Mouse (Mus musculus) forebrain, embryonic 15.5 days (tissue): ENCODE data around the gene Glt1d1. TPM values are rescaled to one million over a fixed set of nuclear protein-coding genes. Genes with fewer than 3 reads are reported as not detected.
A peak's percentile ranks its signal among the peaks of the same experiment; 100 is the strongest.

Experiments used
- ATAC-seq: fragments of 200-750 bp; cut with Nextera tagmentation; replicated peaks from 2 replicates; pipeline ENCODE4 v1.8.0; 2017; ENCODE audit warnings: mild to moderate bottlenecking, moderate TSS enrichment, moderate library complexity
- H3K27ac ChIP-seq: fragments of 300-500 bp; sonication (generic); replicated peaks from 2 replicates; pipeline ENCODE4 v1.5.1; 2015; ENCODE audit warnings: mild to moderate bottlenecking, inconsistent platforms
- H3K27me3 ChIP-seq: fragments of 300-500 bp; sonication (generic); 2 replicates; pipeline ENCODE4 v1.6.1; 2015; ENCODE audit warnings: inconsistent platforms
- H3K36me3 ChIP-seq: fragments of 300-500 bp; sonication (generic); 2 replicates; pipeline ENCODE4 v1.6.1; 2015; ENCODE audit warnings: mild to moderate bottlenecking, inconsistent platforms
- H3K4me1 ChIP-seq: fragments of 300-500 bp; sonication (generic); 2 replicates; pipeline ENCODE4 v1.6.1; 2015; ENCODE audit warnings: inconsistent platforms
- H3K4me2 ChIP-seq: fragments of 300-500 bp; sonication (generic); replicated peaks from 2 replicates; pipeline ENCODE4 v1.6.1; 2015; ENCODE audit warnings: mild to moderate bottlenecking, inconsistent platforms
- H3K4me3 ChIP-seq: fragments of 300-500 bp; sonication (generic); 2 replicates; pipeline ENCODE4 v1.5.1; 2015; ENCODE audit warnings: mild to moderate bottlenecking, inconsistent platforms
- H3K9ac ChIP-seq: fragments of 300-500 bp; sonication (generic); replicated peaks from 2 replicates; pipeline ENCODE4 v1.6.1; 2015; ENCODE audit warnings: mild to moderate bottlenecking, inconsistent platforms
- H3K9me3 ChIP-seq: fragments of 300-500 bp; sonication (generic); 2 replicates; pipeline ENCODE4 v1.6.1; 2016; ENCODE audit warnings: inconsistent platforms
- WGBS: fragments of 180-500 bp; shearing (Covaris S2); methylation state at CpG from one replicate; pipeline ENCODE4 v1.1.7; 2015; ENCODE audit warnings: mixed read lengths; 5-methylcytosine and 5-hydroxymethylcytosine counted together
- polyA plus RNA-seq: library from polyadenylated mRNA; unstranded; fragments of >200 nt; fragmentation: Nextera tagmentation; extraction: Ambion mirVana; gene quantifications from 2 replicates; pipeline ENCODE4 v1.2.1, GENCODE M21; 2015

Gene Glt1d1
- polyA plus RNA-seq, 1 experiment from 2014 or later: 1.4 TPM

DNA sequence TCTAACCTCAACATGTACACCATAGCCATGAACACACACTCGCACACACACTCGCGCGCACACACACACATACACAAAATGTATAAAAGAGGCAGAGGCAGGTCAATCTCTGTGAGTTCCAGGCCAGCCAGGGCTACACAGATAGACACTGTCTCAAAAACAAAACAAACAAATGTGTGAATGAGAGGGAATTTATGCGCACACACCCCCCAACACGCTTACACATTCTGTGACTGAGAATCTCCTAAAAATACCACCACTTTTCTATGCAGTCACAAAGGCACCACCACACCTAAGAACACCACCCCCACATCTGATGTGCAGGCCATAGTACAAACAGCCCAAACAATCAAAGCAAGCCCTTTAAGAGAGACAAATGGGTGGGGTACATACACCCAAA is 19.7 kb upstream of the Glt1d1 start:
- H3K36me3 ChIP-seq: peaks cover 7% of the 10 kb centered on the region
- H3K9me3 ChIP-seq: no peaks in the 10 kb centered on the region
- no peak overlapping the region for H3K9ac ChIP-seq
- no peak for ATAC-seq
- H3K4me2 ChIP-seq: no peak overlapping the region
- no peaks in the 10 kb centered on the region for H3K27me3 ChIP-seq
- H3K4me3 ChIP-seq: no peak overlapping the region
- H3K27ac ChIP-seq: no peak overlapping the region
- peaks cover 36% of the 10 kb centered on the region for H3K4me1 ChIP-seq
- WGBS: 92% methylated on average over 6 of the region's 6 CpGs

DNA sequence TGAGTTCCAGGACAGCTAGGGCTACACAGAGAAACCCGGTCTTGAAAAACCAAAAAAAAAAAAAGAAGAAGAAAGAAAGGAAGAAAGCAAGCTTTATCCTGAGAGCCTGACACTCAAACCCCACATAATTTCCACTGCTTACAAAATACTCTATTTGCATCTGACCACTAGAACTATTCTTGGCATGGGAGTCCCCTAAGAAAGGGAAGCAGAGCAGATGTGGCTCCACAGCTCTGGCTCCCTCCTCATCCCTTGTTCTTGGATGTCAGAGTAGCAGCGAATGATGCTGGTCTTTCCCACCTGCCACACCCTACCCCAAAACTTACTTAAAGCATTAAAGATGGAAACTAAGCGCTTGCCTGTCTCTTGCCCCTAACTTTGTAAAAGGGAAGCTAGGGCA is 16.6 kb upstream of the Glt1d1 start:
- 69% methylated on average over 3 of the region's 3 CpGs for WGBS
- Histone ChIP-seq H3K27me3 (no peaks in the 10 kb centered on the region), H3K9ac (peak overlapping the region; percentile 99), H3K4me2 (peak overlapping the region; percentile 88), H3K36me3 (no peaks in the 10 kb centered on the region), H3K27ac (no peak overlapping the region), H3K4me1 (peaks cover 39% of the 10 kb centered on the region), H3K4me3 (peak overlapping the region; percentile 98), H3K9me3 (no peaks in the 10 kb centered on the region)
- ATAC-seq: no peak

DNA sequence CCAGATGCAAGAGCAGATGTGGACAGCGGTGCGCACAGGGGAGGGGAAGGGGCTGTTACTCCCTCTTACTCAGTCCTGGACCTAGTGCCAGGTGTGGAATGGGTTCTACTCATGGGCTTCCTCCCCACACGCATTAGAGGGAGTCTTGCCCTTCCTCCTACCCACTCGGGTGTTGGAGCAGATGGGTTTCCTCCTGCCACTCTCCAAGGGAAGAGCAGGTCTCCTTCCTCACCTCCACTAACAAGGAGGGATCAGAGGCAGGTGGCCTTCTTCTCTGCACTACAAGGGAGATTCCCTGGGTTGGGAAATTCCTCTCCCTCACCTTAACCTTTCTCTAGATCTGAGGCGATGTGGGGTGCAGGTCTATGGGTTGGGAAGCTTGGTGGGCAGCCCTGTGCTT is 15.9 kb upstream of the Glt1d1 start:
- 26% methylated on average over 5 of the region's 5 CpGs for WGBS
- H3K36me3 ChIP-seq: no peaks in the 10 kb centered on the region
- ATAC-seq: 0 out of 2 replicates have a peak, but pooled peaks have one; percentile 2

DNA sequence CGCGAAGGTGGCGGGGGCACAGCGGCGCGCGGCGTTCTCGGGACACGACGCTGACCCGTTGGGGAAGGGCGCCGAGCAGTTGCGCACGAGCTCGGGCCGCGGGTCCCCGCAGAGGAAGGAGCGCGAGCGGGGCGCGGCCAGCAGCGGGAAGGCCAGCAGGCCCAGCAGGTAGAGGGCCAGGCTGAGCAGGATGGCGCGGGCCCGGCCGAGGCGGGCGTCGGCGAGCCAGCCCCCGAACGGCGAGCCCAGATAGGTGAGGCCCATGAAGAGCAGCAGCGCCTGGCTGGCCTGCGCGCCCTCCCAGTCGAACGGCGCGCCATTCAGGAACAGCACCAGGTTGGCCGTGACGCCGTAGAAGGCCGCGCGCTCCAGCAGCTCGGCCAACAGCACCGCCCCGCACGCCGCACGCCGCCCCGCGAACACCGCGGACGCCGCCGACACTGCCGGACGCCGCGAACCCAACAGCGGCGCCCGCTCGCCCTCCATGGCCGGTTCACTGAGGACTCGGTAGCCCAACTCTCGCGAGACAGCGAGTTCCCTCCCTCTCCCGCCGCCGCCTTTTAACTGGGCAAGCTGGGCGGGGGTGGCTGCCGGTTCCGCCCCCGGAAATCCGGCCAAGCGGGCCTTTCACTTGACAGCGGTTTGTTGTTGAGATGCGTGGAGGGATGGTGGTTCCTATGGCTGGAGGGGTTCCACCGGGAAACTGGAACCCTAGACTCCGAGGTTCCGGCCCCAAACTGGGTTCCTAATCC is 15.0 kb upstream of the Glt1d1 start:
- Histone ChIP-seq H3K27me3 (no peaks in the 10 kb centered on the region), H3K27ac (peak overlapping the region; percentile 80), H3K9ac (peak overlapping the region; percentile 99), H3K4me1 (peaks cover 33% of the 10 kb centered on the region), H3K4me2 (peak overlapping the region; percentile 88), H3K9me3 (no peaks in the 10 kb centered on the region), H3K36me3 (no peaks in the 10 kb centered on the region), H3K4me3 (peak overlapping the region; percentile 98)
- under 1% methylated on average over 87 of the region's 91 CpGs for WGBS
- peak; percentile 96 for ATAC-seq

More for the DNA sequence above, 15.9 kb upstream of the Glt1d1 start:
- H3K9me3 ChIP-seq: no peaks in the 10 kb centered on the region
- peak overlapping the region; percentile 7; the same call in 1 of the 2 replicates for H3K27ac ChIP-seq
- peak overlapping the region; percentile 99 for H3K9ac ChIP-seq
- peak overlapping the region; percentile 88 for H3K4me2 ChIP-seq
- peaks cover 35% of the 10 kb centered on the region for H3K4me1 ChIP-seq
- H3K27me3 ChIP-seq: no peaks in the 10 kb centered on the region
- peak overlapping the region; percentile 98 for H3K4me3 ChIP-seq

DNA sequence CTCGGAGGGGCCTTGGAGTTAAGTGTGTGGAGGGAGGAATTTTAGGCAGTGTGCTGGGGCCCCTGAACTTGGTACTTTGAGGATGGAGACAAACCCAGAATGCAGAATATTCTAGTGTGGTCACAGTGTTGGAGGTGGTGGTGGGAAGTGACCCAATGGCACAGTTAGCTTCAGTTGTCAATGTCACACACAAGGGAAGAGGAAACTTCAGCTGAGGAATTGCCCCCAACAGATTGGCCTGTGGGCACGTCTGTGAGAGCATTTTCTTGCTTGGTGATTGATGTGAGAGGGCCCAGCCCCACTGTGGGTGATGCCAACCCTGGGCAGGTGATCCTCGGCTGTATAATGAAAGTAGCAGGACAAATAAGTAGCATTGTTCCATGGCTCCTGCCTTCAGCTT is 13.2 kb upstream of the Glt1d1 start:
- ATAC-seq: no peak

DNA sequence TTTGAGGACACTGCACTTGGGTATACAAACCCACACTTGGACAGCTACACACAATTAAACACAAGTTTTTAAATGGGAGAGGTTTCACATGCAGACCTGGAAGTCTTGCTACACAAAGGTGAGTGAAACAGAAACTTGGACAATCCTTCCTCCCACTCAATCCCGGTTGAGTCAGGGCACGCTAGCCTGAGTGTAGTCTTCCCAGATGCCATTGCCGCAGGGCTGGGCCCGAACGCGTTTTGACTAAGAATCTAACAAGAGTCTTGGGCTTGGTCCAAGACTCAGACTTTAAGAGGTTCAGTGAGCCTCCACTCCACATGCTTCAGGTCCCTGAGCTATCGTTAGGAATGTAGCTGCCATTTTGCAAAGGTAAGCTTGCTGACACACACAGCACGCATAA is 11.7 kb upstream of the Glt1d1 start:
- Histone ChIP-seq H3K36me3 (no peaks in the 10 kb centered on the region), H3K4me1 (peaks cover 14% of the 10 kb centered on the region), H3K27ac (no peak overlapping the region), H3K4me3 (no peak overlapping the region), H3K9me3 (no peaks in the 10 kb centered on the region), H3K9ac (no peak overlapping the region), H3K4me2 (no peak overlapping the region), H3K27me3 (no peaks in the 10 kb centered on the region)
- ATAC-seq: no peak
- 81% methylated on average over 8 of the region's 8 CpGs for WGBS

More for the DNA sequence above, 13.2 kb upstream of the Glt1d1 start:
- no peak overlapping the region for H3K9ac ChIP-seq
- H3K27ac ChIP-seq: no peak overlapping the region
- no peak overlapping the region for H3K4me2 ChIP-seq
- H3K4me3 ChIP-seq: no peak overlapping the region
- WGBS: 80% methylated on average over 3 of the region's 3 CpGs
- H3K4me1 ChIP-seq: peaks cover 29% of the 10 kb centered on the region
- no peaks in the 10 kb centered on the region for H3K27me3 ChIP-seq
- no peaks in the 10 kb centered on the region for H3K36me3 ChIP-seq
- no peaks in the 10 kb centered on the region for H3K9me3 ChIP-seq

DNA sequence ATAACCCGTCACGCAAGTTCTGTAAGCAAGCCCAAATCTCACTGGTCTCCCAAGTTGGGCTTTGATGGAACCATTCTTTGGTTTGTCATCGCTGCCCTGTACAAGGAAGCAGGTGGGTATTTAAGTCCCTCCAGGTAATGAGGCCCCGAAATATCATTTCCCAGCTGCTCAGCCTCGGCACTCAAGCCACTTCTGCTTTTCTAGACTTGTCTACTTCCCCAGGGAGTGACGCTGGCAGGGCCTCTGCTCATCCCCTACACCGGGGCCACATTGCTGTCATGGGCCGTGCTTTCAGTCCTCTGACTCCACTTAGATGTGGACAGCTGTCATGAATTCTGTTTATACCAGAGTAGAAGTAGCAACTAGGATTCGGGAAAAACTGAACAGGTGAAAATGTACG is 11.0 kb upstream of the Glt1d1 start:
- no peak for ATAC-seq
- Histone ChIP-seq H3K36me3 (no peaks in the 10 kb centered on the region), H3K27ac (no peak overlapping the region), H3K4me1 (peaks cover 7% of the 10 kb centered on the region), H3K9me3 (no peaks in the 10 kb centered on the region), H3K4me2 (no peak overlapping the region), H3K27me3 (no peaks in the 10 kb centered on the region), H3K4me3 (no peak overlapping the region), H3K9ac (no peak overlapping the region)
- 85% methylated on average over 10 of the region's 10 CpGs for WGBS

DNA sequence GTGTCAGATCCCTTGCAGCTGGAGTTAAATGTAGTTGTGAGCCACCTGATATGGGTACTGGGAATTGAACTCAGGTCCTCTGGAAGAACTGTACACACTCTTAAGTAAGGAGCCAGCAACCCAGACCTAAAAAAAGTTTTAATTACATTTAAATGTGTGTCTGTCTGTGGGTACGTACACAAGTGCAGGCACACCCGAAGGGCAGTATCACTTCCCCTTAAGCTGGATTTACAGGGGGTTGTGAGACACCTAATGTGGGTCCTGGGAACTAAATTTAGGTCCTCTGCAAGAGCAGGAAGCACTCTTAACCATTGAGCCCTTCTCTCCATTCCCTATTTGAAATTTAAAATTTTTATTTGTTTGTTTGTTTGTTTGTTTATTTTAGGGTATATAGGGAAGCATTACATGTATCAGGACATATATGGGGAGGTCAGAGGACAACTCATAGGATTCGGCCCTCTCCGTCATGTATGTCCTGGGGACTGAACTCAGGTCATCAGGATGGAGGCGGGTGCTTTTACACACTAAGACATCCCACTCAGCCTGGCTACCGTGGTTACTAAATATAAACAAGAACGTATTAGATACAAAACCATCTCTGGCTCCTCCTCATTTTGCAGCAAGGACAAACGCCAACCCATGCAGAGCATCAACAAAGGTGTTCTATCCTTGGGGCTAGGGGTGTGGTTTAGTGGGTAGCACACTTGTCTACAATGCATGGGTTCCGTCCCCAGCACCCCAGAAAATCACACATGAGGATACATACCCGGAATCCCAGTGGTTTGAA is 7.4 kb upstream of the Glt1d1 start:
- Histone ChIP-seq H3K27me3 (no peaks in the 10 kb centered on the region), H3K9me3 (no peaks in the 10 kb centered on the region), H3K4me3 (no peak overlapping the region), H3K36me3 (no peaks in the 10 kb centered on the region), H3K4me1 (no peaks in the 10 kb centered on the region), H3K9ac (no peak overlapping the region), H3K27ac (no peak overlapping the region), H3K4me2 (no peak overlapping the region)
- 81% methylated on average over 10 of the region's 10 CpGs for WGBS
- ATAC-seq: no peak

DNA sequence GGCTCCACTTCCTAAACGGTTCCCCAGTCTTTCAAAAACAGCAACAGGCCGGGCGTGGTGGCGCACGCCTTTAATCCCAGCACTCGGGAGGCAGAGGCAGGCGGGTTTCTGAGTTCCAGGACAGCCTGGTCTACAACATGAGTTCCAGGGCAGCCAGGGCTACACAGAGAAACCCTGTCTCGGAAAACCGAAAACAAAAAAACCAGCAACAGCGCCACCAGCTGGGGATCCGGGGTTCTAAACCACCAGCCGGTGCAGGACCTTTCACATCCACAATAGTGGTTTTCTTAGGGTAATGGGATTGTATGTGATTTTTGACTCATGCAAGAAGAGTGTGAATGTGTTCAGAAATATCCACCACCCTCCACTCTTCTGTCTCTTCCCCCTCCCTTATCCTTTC is 4.8 kb upstream of the Glt1d1 start:
- H3K27ac ChIP-seq: no peak overlapping the region
- no peaks in the 10 kb centered on the region for H3K9me3 ChIP-seq
- H3K9ac ChIP-seq: no peak overlapping the region
- no peaks in the 10 kb centered on the region for H3K27me3 ChIP-seq
- no peak overlapping the region for H3K4me3 ChIP-seq
- ATAC-seq: no peak
- 0 out of 2 replicates have a peak, but pooled peaks cover 4% of the 10 kb centered on the region for H3K4me1 ChIP-seq
- 90% methylated on average over 12 of the region's 12 CpGs for WGBS
- no peaks in the 10 kb centered on the region for H3K36me3 ChIP-seq
- H3K4me2 ChIP-seq: no peak overlapping the region

DNA sequence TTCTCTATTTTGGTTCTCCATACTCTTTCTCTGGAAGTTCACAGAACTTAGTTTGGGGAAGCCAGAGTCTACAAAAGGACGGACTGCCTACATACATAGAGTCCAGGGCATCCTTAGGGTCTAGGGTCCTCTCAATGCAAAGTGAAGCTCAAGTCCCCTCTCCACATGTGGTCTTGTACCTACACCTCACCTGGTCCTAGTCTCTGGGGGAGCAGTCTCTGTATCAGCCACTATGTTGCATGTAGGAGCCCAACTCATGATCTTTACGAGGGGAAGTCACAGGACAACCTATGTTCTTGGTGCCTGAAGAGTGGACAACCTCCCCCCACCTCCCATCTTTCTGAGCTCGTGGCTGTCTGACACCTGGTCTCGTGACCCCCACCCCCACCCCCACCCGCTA is 391 bp upstream of the Glt1d1 start:
- peak overlapping the region; percentile 84 for H3K9ac ChIP-seq
- H3K4me2 ChIP-seq: peak overlapping the region; percentile 97
- H3K27me3 ChIP-seq: no peaks in the 10 kb centered on the region
- no peaks in the 10 kb centered on the region for H3K9me3 ChIP-seq
- H3K4me1 ChIP-seq: 0 out of 2 replicates have a peak, but pooled peaks cover 4% of the 10 kb centered on the region
- peak; percentile 35; the same call in 1 of the 2 replicates for ATAC-seq
- 12% methylated on average over 5 of the region's 5 CpGs for WGBS
- no peaks in the 10 kb centered on the region for H3K36me3 ChIP-seq
- peak overlapping the region; percentile 75 for H3K4me3 ChIP-seq
- H3K27ac ChIP-seq: no peak overlapping the region

DNA sequence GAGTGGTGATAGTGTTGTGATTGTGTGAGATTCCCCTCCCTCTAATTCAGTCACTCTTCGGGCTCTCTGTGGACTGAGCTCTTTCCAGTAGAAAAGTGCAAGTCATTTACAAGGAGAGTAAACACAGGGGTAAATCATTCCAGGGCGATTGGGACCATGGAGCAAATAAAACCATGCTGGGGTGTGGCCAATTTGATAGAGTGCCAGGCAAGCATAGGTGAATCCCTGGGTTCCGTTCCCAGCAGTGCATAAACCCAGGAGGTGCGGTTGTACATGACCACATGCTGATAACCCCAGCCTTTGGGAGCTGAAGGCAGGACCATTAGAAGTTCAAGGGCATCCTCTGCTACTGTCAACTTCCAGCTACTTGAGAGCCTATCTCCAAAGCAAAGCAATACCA is 1.1 kb downstream of the Glt1d1 start:
- Histone ChIP-seq H3K9me3 (no peaks in the 10 kb centered on the region), H3K9ac (peak overlapping the region; percentile 84; the same call in 1 of the 2 replicates), H3K36me3 (no peaks in the 10 kb centered on the region), H3K4me3 (peak overlapping the region; percentile 75), H3K27ac (no peak overlapping the region), H3K4me2 (peak overlapping the region; percentile 97), H3K4me1 (0 out of 2 replicates have a peak, but pooled peaks cover 4% of the 10 kb centered on the region), H3K27me3 (no peaks in the 10 kb centered on the region)
- ATAC-seq: no peak
- 34% methylated on average over 4 of the region's 4 CpGs for WGBS

DNA sequence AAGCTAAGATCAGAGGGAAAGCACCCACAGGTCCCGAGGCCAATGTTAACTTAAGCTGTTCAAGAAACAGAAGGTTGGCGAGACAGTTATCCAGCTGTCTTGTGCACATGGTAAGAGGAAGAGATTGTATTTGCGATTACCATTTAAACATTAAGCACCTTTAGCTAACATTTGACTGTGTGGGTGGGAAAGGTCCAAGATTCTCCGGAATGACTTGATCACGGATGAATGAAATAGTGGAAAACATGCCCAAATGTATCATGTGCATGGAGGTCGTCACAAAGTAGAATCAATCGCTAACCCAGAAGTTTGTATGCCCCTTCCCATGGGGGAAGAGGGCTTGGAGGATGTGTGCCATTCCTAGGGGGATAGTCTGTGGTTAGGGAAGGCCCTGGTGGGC is 1.6 kb downstream of the Glt1d1 start:
- H3K27ac ChIP-seq: no peak overlapping the region
- H3K4me3 ChIP-seq: no peak overlapping the region
- H3K27me3 ChIP-seq: no peaks in the 10 kb centered on the region
- no peaks in the 10 kb centered on the region for H3K9me3 ChIP-seq
- no peak overlapping the region for H3K4me2 ChIP-seq
- H3K9ac ChIP-seq: no peak overlapping the region
- 93% methylated on average over 7 of the region's 7 CpGs for WGBS
- no peak for ATAC-seq
- no peaks in the 10 kb centered on the region for H3K36me3 ChIP-seq
- H3K4me1 ChIP-seq: 0 out of 2 replicates have a peak, but pooled peaks cover 4% of the 10 kb centered on the region
